Mouse (Mus musculus): ENCODE data around the gene Epp13.
A peak's percentile ranks its signal among the peaks of the same experiment; 100 is the strongest.
"Not testable (repeated sequence)": the region's sequence is repeated elsewhere in the genome, so short reads cannot be mapped to it uniquely, and the experiment has no call there.

Gene Epp13

GRCm38 (mm10) chr7:6252410-6252809, at the start of gene Epp13:
Gene Epp13, plus strand, starts transcription at chr7:6252710.
- H3K36me3 ChIP-seq (ENCODE audit: insufficient read depth, low read length) = peaks cover 23% of the 10 kb centered on the region
- peaks cover 9% of the 10 kb centered on the region for H3K4me1 ChIP-seq (replicated peaks; ENCODE audit: low read depth, low read length)
- no peaks in the 10 kb centered on the region for H3K27me3 ChIP-seq (ENCODE audit: insufficient read depth, low read length)
- 0 out of 2 replicates have a peak within 1 kb of the TSS, but pooled peaks have one; percentile 2 for H3K4me3 ChIP-seq (replicated peaks; ENCODE audit: low read length)
- H3K9me3 ChIP-seq (ENCODE audit: low read length) = peaks cover 68% of the 10 kb centered on the region
- no peak for TF ChIP-seq NANOG (IDR thresholded peaks at IDR 0.05; ENCODE audit: borderline replicate concordance, low read length)
- TF ChIP-seq CTCF (conservative IDR thresholded peaks at IDR 0.05; ENCODE audit: low read length) = no peak
- TF ChIP-seq POU5F1 (IDR thresholded peaks at IDR 0.05; ENCODE audit: borderline replicate concordance, low read length) = no peak

- TF ChIP-seq POU5F1 (IDR thresholded peaks at IDR 0.05; ENCODE audit: borderline replicate concordance, low read length) (no peak), NANOG (IDR thresholded peaks at IDR 0.05; ENCODE audit: borderline replicate concordance, low read length) (no peak), CTCF (conservative IDR thresholded peaks at IDR 0.05; ENCODE audit: low read length) (no peak)
- Histone ChIP-seq H3K4me3 (replicated peaks; ENCODE audit: low read length) (no peak overlapping the region), H3K36me3 (ENCODE audit: insufficient read depth, low read length) (no peaks in the 10 kb centered on the region), H3K27me3 (ENCODE audit: insufficient read depth, low read length) (no peaks in the 10 kb centered on the region), H3K4me1 (replicated peaks; ENCODE audit: low read depth, low read length) (peaks cover 24% of the 10 kb centered on the region), H3K9me3 (ENCODE audit: low read length) (peaks cover 17% of the 10 kb centered on the region)
These were observed 48.3 kb upstream of the Epp13 start for GRCm38 (mm10) chr7:6204200-6204599.

- Histone ChIP-seq H3K9me3 (ENCODE audit: low read length) (peaks cover 20% of the 10 kb centered on the region), H3K36me3 (ENCODE audit: insufficient read depth, low read length) (no peaks in the 10 kb centered on the region), H3K4me1 (replicated peaks; ENCODE audit: low read depth, low read length) (peaks cover 43% of the 10 kb centered on the region), H3K27me3 (ENCODE audit: insufficient read depth, low read length) (no peaks in the 10 kb centered on the region), H3K4me3 (replicated peaks; ENCODE audit: low read length) (no peak overlapping the region)
- peak; percentile 92 for TF ChIP-seq CTCF (conservative IDR thresholded peaks at IDR 0.05; ENCODE audit: low read length)
- no peak for TF ChIP-seq NANOG (IDR thresholded peaks at IDR 0.05; ENCODE audit: borderline replicate concordance, low read length)
These were observed 39.4 kb upstream of the Epp13 start for GRCm38 (mm10) chr7:6213144-6213543.

GRCm38 (mm10) chr7:6214691-6215090, 37.8 kb upstream of the Epp13 start:
- not testable (repeated sequence) for H3K27me3 ChIP-seq (ENCODE audit: insufficient read depth, low read length); H3K36me3 ChIP-seq (ENCODE audit: insufficient read depth, low read length)
- 0 out of 2 replicates have a peak overlapping the region, but pooled peaks have one; percentile 17 for H3K4me3 ChIP-seq (replicated peaks; ENCODE audit: low read length)
- H3K9me3 ChIP-seq (ENCODE audit: low read length) = peaks cover 24% of the 10 kb centered on the region
- peaks cover 50% of the 10 kb centered on the region for H3K4me1 ChIP-seq (replicated peaks; ENCODE audit: low read depth, low read length)

- TF ChIP-seq CTCF (conservative IDR thresholded peaks at IDR 0.05; ENCODE audit: low read length) (no peak), POU5F1 (IDR thresholded peaks at IDR 0.05; ENCODE audit: borderline replicate concordance, low read length) (no peak), NANOG (IDR thresholded peaks at IDR 0.05; ENCODE audit: borderline replicate concordance, low read length) (no peak)
These were observed 32.4 kb upstream of the Epp13 start for GRCm38 (mm10) chr7:6220147-6220546.

GRCm38 (mm10) chr7:6221978-6222377, 30.5 kb upstream of the Epp13 start, which contains the start of gene Zscan5b:
Gene Zscan5b, plus strand, starts transcription at chr7:6222278.
- no peak for TF ChIP-seq NANOG (IDR thresholded peaks at IDR 0.05; ENCODE audit: borderline replicate concordance, low read length)
- H3K27me3 ChIP-seq (ENCODE audit: insufficient read depth, low read length) = no peaks in the 10 kb centered on the region
- H3K36me3 ChIP-seq (ENCODE audit: insufficient read depth, low read length) = no peaks in the 10 kb centered on the region
- peaks cover 32% of the 10 kb centered on the region for H3K9me3 ChIP-seq (ENCODE audit: low read length)
- peaks cover 42% of the 10 kb centered on the region for H3K4me1 ChIP-seq (replicated peaks; ENCODE audit: low read depth, low read length)
- H3K4me3 ChIP-seq (replicated peaks; ENCODE audit: low read length) = peak within 1 kb of the TSS; percentile 35

More at GRCm38 (mm10) chr7:6220147-6220546, 32.4 kb upstream of the Epp13 start:
- H3K36me3 ChIP-seq (ENCODE audit: insufficient read depth, low read length) = no peaks in the 10 kb centered on the region
- H3K9me3 ChIP-seq (ENCODE audit: low read length) = peaks cover 39% of the 10 kb centered on the region
- H3K4me1 ChIP-seq (replicated peaks; ENCODE audit: low read depth, low read length) = peaks cover 57% of the 10 kb centered on the region
- H3K27me3 ChIP-seq (ENCODE audit: insufficient read depth, low read length) = no peaks in the 10 kb centered on the region
- H3K4me3 ChIP-seq (replicated peaks; ENCODE audit: low read length) = no peak overlapping the region

GRCm38 (mm10) chr7:6228491-6228890, 24.0 kb upstream of the Epp13 start:
- peaks cover 39% of the 10 kb centered on the region for H3K9me3 ChIP-seq (ENCODE audit: low read length)
- H3K4me1 ChIP-seq (replicated peaks; ENCODE audit: low read depth, low read length); H3K4me3 ChIP-seq (replicated peaks; ENCODE audit: low read length); H3K27me3 ChIP-seq (ENCODE audit: insufficient read depth, low read length): not testable (repeated sequence)
- peaks cover 17% of the 10 kb centered on the region for H3K36me3 ChIP-seq (ENCODE audit: insufficient read depth, low read length)
- TF ChIP-seq CTCF (conservative IDR thresholded peaks at IDR 0.05; ENCODE audit: low read length) = peak; percentile 37

- TF ChIP-seq NANOG (IDR thresholded peaks at IDR 0.05; ENCODE audit: borderline replicate concordance, low read length) = no peak
- no peak for TF ChIP-seq CTCF (conservative IDR thresholded peaks at IDR 0.05; ENCODE audit: low read length)
- TF ChIP-seq POU5F1 (IDR thresholded peaks at IDR 0.05; ENCODE audit: borderline replicate concordance, low read length) = no peak
- Histone ChIP-seq H3K4me3 (replicated peaks; ENCODE audit: low read length) (peak overlapping the region; percentile 66), H3K9me3 (ENCODE audit: low read length) (no peaks in the 10 kb centered on the region), H3K27me3 (ENCODE audit: insufficient read depth, low read length) (no peaks in the 10 kb centered on the region), H3K4me1 (replicated peaks; ENCODE audit: low read depth, low read length) (peaks cover 49% of the 10 kb centered on the region), H3K36me3 (ENCODE audit: insufficient read depth, low read length) (no peaks in the 10 kb centered on the region)
These were observed 12.7 kb upstream of the Epp13 start for GRCm38 (mm10) chr7:6239787-6240186.

- not testable (repeated sequence) for H3K9me3 ChIP-seq (ENCODE audit: low read length); H3K27me3 ChIP-seq (ENCODE audit: insufficient read depth, low read length); H3K36me3 ChIP-seq (ENCODE audit: insufficient read depth, low read length); H3K4me3 ChIP-seq (replicated peaks; ENCODE audit: low read length)
- peak; percentile 21 for TF ChIP-seq CTCF (conservative IDR thresholded peaks at IDR 0.05; ENCODE audit: low read length)
- peaks cover 59% of the 10 kb centered on the region for H3K4me1 ChIP-seq (replicated peaks; ENCODE audit: low read depth, low read length)
These were observed 11.6 kb upstream of the Epp13 start for GRCm38 (mm10) chr7:6240841-6241425.

Data from E14TG2a.4 (cell line).